Mouse (Mus musculus) spleen, postnatal 36 days (tissue): Measurements from ENCODE around the gene Osbpl3.
A peak's percentile ranks its signal among the peaks of the same experiment; 100 is the strongest.

Experiments
- DNase-seq, 2 experiments: peaks; one replicate each; pipeline ENCODE4 v3.0.0; 2022; ENCODE audit warnings: low spot score in 2 of 2, mixed read lengths in 1 of 2

Gene Osbpl3

GRCm38 (mm10) chr6:50294128-50294527, 161.9 kb downstream of the Osbpl3 start:
- DNase-seq = peak; percentile 66 to 83

- no peak for DNase-seq
Measured at GRCm38 (mm10) chr6:50291650-50292049, 164.4 kb downstream of the Osbpl3 start.

GRCm38 (mm10) chr6:50286881-50287280, 169.1 kb downstream of the Osbpl3 start:
- no peak for DNase-seq

GRCm38 (mm10) chr6:50279642-50280041, 176.4 kb downstream of the Osbpl3 start:
- no peak for DNase-seq

GRCm38 (mm10) chr6:50273947-50274346, 182.1 kb downstream of the Osbpl3 start:
- DNase-seq = no peak

GRCm38 (mm10) chr6:50273416-50273815, 182.6 kb downstream of the Osbpl3 start:
- DNase-seq = no peak

- no peak for DNase-seq
Measured at GRCm38 (mm10) chr6:50263670-50264069, 192.3 kb downstream of the Osbpl3 start, which contains the start of gene Gsdme. Gene Gsdme (minus strand): TSS chr6:50263862.

GRCm38 (mm10) chr6:50262310-50262709, 193.7 kb downstream of the Osbpl3 start:
- no peak for DNase-seq

- DNase-seq = no peak
Measured at GRCm38 (mm10) chr6:50261922-50262261, 194.1 kb downstream of the Osbpl3 start.

- DNase-seq = peak; percentile 49 to 59
Measured at GRCm38 (mm10) chr6:50261201-50261921, 194.6 kb downstream of the Osbpl3 start.

GRCm38 (mm10) chr6:50255356-50255755, 200.6 kb downstream of the Osbpl3 start:
- no peak for DNase-seq

GRCm38 (mm10) chr6:50254723-50255184, 201.2 kb downstream of the Osbpl3 start:
- peak in 1 of 2 experiments; percentile 13 for DNase-seq

GRCm38 (mm10) chr6:50252690-50253089, 203.3 kb downstream of the Osbpl3 start:
- peak; percentile 63 to 65 for DNase-seq

GRCm38 (mm10) chr6:50247791-50248190, 208.2 kb downstream of the Osbpl3 start:
- DNase-seq = no peak

- no peak for DNase-seq
Measured at GRCm38 (mm10) chr6:50247356-50247755, 208.6 kb downstream of the Osbpl3 start.

- peak in 1 of 2 experiments; percentile 31 for DNase-seq
Measured at GRCm38 (mm10) chr6:50244967-50245366, 211.0 kb downstream of the Osbpl3 start.

GRCm38 (mm10) chr6:50244126-50244525, 211.9 kb downstream of the Osbpl3 start:
- no peak for DNase-seq
